Mouse (Mus musculus) bone marrow macrophage, adult 2 months (primary cell): ENCODE results near the gene Adarb2. TPM values are rescaled to one million over a fixed set of nuclear protein-coding genes. Genes with fewer than 3 reads are reported as not detected.
A peak's percentile ranks its signal among the peaks of the same experiment; 100 is the strongest.

Experiments
- H3K27ac ChIP-seq: 2 replicates; pipeline ENCODE4 v1.5.1; 2012; ENCODE audit warnings: low read depth, low read length; ENCODE audit not compliant: insufficient read depth
- H3K4me1 ChIP-seq: 2 replicates; pipeline ENCODE4 v1.6.1; 2012; ENCODE audit warnings: low read length; ENCODE audit not compliant: control insufficient read depth, insufficient read depth
- H3K4me3 ChIP-seq: 2 replicates; pipeline ENCODE4 v1.5.1; 2012; ENCODE audit warnings: mild to moderate bottlenecking, low read length, moderate library complexity; ENCODE audit not compliant: insufficient read depth
- CTCF ChIP-seq: IDR thresholded peaks from 2 replicates; pipeline ENCODE4 v1.5.1; 2012; ENCODE audit warnings: low read depth, mild to moderate bottlenecking, low read length, moderate library complexity
- POLR2A ChIP-seq: IDR thresholded peaks from 2 replicates; pipeline ENCODE4 v1.6.1; 2012; ENCODE audit warnings: mild to moderate bottlenecking, low read depth, low read length, borderline replicate concordance
- polyA plus RNA-seq: library from polyadenylated mRNA; stranded (reverse); fragments of >200 nt; gene quantifications from 2 replicates; pipeline ENCODE4 v1.2.4, GENCODE M21; 2012; ENCODE audit not compliant: missing spikeins, insufficient read depth, insufficient read length

Adarb2 gene
- polyA plus RNA-seq, 1 experiment = not detected

DNA sequence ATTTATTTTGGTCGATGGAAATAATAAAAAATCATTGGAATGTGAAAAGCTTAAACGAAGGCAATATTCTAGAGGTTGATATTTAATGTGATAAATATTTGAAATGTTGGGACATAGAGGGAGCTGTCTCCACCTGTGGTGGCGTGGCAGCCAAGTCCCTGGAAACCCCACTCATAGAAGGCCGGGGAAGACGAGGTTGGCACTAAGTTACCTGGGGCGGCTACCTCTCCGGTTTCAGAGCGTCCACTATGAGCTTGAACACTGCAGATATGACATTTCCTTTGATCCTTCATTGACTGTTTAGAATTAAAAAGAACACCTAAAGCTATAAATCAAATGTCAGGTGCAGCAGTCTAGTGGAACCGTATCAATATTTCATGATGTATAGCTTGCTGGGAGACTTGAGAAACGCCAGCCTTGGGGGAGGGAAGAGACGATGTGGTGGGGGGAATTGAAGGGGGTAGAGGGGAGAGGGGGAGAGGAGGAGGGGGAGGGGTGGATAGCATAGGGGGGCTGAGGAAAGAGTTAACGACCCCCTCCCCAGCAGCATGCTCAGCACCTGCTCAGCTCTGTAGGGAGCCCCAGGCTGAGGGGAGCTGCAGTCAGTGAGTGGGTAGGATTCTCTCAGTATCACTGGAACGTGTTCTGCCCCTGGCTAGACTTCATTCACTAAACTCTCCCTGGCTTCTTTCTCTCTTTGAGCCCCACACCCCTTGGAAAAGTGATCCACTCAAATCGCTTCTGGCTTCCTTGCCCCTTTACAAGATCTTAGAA lies 410.1 kb downstream of the Adarb2 start:
- no peak for TF ChIP-seq CTCF
- no peak for TF ChIP-seq POLR2A

DNA sequence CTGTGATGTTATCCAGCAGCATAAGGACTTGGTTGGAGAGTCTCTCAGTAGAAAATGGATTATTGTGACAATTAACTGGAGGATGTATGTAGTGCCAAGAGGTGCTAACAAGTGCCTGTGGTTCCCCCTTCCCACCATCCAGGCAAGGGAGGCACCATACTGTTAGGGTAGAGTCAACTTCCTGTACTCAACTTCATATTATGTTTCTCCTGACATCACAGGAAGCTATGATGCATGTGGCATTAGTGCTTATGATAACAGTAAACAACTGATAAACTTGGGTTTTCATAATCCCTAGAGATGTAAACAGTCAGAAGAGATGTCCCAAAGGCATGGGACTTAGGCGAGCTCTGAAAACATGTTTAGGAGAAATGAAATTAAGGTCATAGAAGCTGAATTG lies 414.0 kb downstream of the Adarb2 start:
- no peak overlapping the region for H3K4me3 ChIP-seq
- no peak for TF ChIP-seq POLR2A
- TF ChIP-seq CTCF = no peak
- peaks cover 5% of the 10 kb centered on the region for H3K4me1 ChIP-seq
- no peak overlapping the region for H3K27ac ChIP-seq

More for the DNA sequence above, 410.1 kb downstream of the Adarb2 start:
- Histone ChIP-seq H3K4me1 (no peaks in the 10 kb centered on the region), H3K27ac (no peak overlapping the region), H3K4me3 (no peak overlapping the region)

DNA sequence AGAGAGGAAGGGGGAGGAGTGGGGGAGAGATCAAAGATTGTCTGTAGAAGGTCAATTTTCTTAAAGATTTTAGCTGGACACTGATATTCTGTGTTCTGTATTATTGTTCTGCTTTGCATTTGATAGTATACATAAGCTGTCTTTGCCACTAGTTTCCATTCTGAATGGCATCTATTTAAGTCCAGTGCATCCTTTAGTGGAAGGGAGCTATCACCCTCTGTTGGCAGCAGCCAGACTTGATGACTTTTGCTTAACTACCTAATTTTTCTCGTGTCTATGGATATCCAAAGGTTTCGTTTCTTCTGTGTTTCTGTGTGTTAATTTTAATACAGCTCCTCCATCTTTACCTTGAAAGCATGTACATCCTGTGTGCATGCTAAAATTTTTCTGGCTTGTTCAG lies 419.6 kb downstream of the Adarb2 start:
- no peak overlapping the region for H3K27ac ChIP-seq
- H3K4me3 ChIP-seq = no peak overlapping the region
- H3K4me1 ChIP-seq = peaks cover 6% of the 10 kb centered on the region
- TF ChIP-seq CTCF (no peak), POLR2A (no peak)

DNA sequence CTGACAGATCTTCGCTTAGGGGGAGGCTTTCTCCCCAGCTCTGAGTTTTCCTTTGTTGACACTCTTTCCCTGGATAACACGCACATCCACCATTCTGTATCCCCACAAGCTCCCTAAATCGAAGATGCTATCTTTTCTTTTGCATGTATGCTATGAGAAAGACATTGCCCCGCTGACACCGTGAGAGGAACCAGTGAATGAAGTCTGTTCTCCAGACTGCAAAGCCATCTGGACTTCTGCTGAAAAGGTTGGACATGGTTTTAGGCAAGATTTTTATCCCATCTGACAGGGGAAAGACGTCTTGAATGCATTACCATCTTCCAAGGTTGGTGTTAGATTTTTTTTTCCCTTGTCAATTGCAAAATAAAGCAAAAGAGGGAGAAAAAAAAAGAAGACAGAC lies 426.9 kb downstream of the Adarb2 start:
- Histone ChIP-seq H3K27ac (no peak overlapping the region), H3K4me1 (peaks cover 5% of the 10 kb centered on the region), H3K4me3 (no peak overlapping the region)
- no peak for TF ChIP-seq CTCF
- TF ChIP-seq POLR2A = no peak

DNA sequence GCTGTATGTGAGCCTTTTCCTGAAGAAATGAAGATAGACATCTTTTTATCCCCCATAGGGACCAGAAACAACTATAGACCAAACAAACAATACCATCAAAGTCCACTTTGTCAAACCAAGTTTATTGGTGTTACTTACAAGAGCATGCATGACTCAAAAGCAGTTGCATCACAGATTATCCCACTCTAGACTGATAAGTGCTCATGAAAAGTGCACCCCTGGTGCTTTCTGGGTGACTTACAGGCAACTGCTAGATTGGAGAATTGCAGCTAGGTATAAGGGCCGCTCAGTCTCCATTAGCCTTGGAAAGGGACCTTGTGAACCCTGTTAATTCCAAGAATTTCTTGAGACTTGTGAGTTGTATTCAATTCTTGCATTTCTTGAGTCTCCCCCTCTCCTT lies 429.0 kb downstream of the Adarb2 start:
- TF ChIP-seq CTCF (no peak), POLR2A (no peak)
- no peak overlapping the region for H3K4me3 ChIP-seq
- peaks cover 5% of the 10 kb centered on the region for H3K4me1 ChIP-seq
- no peak overlapping the region for H3K27ac ChIP-seq

DNA sequence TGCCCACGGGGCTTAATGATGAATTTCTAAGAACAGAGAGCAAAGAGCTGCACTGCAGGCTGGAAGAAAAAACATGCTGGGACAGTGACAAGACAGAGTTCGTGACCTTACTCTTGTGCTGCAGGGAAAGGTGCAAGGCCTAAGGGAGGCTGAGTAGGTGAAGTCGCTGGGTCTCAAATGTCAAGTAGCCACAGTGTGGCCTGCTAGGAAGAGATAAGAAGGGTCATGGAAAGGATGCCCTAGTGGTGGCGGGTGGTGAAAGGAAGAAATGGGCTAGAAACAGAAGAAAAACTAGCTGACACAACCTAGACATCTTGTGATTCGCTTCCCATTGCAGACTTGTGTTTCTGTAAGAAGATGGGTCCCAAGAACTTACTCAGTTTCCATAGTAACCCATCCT lies 429.4 kb downstream of the Adarb2 start:
- H3K4me1 ChIP-seq = peaks cover 5% of the 10 kb centered on the region
- no peak for TF ChIP-seq POLR2A
- TF ChIP-seq CTCF = no peak

DNA sequence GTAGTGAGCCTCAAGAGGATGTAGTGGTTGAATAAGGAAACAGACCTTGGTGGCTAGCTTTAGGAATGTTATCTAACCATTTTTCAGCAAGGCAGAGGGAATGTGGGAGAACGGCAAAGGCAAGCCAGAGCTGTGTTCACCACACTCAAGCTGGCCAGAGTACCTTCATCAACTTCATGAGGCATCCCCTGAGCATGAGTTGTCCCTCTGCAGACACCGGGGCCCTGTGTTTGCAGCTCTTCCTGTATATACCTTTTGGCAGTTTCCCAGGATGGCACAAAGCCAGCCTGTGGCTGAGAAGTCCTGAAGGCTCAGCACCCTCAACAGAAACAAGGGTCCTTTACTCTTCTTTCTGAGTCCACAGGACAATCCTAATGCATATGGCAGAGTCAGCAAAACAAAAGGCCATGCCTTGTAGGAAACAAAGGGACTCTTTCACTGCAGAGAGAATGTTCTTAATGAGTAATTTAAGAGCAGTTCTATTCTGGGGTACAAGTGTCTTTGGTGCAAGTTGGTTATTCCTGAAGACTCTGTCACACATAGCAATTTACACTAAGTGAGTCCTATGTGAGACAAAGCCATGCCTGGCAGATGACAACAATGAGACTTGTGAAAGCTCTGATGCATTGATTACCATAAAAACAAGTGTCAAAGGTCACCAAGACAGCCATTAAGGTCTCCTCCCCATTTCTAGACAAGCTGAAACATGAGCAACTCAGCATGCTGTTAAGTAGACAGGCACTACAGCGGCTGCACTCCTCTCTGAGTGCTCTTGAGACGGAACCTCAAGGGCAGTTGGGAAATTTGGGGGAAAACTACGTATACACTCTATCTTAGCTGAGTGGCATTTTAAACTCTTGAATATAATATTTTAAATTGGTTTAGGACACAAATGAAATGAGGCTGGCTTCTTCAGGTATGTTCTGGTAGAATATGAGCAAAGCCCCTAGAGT lies 431.0 kb downstream of the Adarb2 start:
- TF ChIP-seq CTCF = no peak
- no peak for TF ChIP-seq POLR2A

More for the DNA sequence above, 429.4 kb downstream of the Adarb2 start:
- Histone ChIP-seq H3K4me3 (no peak overlapping the region), H3K27ac (no peak overlapping the region)

DNA sequence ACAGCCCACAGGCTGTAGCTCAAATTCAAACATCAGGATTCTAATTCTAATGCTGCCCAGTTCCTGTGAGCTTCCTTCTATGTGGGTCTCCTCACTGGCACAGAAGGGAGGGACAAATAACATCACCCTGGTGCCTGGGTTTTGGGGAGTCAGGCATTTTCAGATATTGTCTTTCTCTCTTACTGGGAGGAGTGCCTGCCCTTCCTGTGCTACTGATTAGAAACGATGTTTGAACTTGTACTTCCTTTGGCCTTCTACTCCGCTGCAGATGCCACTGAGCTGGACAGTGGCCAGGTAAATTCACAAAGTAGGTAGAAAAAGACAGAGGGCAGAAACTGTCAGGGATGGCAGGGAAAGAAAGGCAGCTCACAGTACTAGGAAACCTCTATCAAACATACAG lies 439.4 kb downstream of the Adarb2 start:
- Histone ChIP-seq H3K4me1 (peaks cover 28% of the 10 kb centered on the region), H3K4me3 (no peak overlapping the region), H3K27ac (no peak overlapping the region)
- TF ChIP-seq POLR2A (no peak), CTCF (no peak)

More for the DNA sequence above, 431.0 kb downstream of the Adarb2 start:
- H3K4me3 ChIP-seq = no peak overlapping the region
- H3K4me1 ChIP-seq = peaks cover 5% of the 10 kb centered on the region
- no peak overlapping the region for H3K27ac ChIP-seq

DNA sequence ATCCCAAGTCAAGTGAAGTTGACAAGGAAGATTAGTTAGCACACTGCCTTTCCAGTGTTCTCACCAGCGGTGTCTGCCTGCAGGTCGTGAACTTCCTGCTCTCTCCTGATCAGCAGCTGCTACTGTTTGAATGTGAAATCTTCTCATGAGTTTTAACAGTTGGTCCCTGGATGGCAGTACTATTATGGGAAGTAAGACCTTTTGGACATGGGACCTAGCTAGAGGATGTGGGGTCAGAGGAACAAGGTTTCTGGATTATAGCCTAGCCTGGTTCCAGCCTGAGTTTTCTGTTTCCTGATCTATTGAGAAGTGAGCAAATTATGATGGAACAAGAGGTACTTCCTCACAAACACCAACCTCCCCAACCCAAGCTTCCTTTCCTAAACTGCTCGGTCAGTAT lies 441.3 kb downstream of the Adarb2 start:
- Histone ChIP-seq H3K4me1 (peaks cover 28% of the 10 kb centered on the region), H3K4me3 (no peak overlapping the region), H3K27ac (peak overlapping the region; percentile 90)
- no peak for TF ChIP-seq CTCF
- TF ChIP-seq POLR2A = no peak
